Mouse (Mus musculus) myocyte (in vitro differentiated cells): ENCODE measurements around the gene Hfm1. TPM values are rescaled to one million over a fixed set of nuclear protein-coding genes. Genes with fewer than 3 reads are reported as not detected.

Experiments used
- H3K27me3 ChIP-seq: one replicate; pipeline ENCODE4 v1.6.1; 2011; ENCODE audit not compliant: control insufficient read depth, insufficient read depth, insufficient read length
- H3K36me3 ChIP-seq: one replicate; pipeline ENCODE4 v1.6.1; 2011; ENCODE audit not compliant: control insufficient read depth, insufficient read depth
- H3K4me2 ChIP-seq: one replicate; pipeline ENCODE4 v1.6.1; 2011; ENCODE audit warnings: low read depth, control low read depth
- H3K4me3 ChIP-seq: one replicate; pipeline ENCODE4 v1.5.1; 2011; ENCODE audit warnings: mild to moderate bottlenecking, control low read depth, moderate library complexity
- H3K79me2 ChIP-seq: one replicate; pipeline ENCODE4 v1.6.1; 2011; ENCODE audit not compliant: control insufficient read depth, insufficient read depth
- H3ac ChIP-seq: one replicate; pipeline ENCODE4 v1.6.1; 2011; ENCODE audit not compliant: control insufficient read depth, insufficient read length
- CEBPB ChIP-seq: IDR thresholded peaks from 2 replicates; pipeline ENCODE4 v1.6.1; 2011; ENCODE audit warnings: mild to moderate bottlenecking, moderate library complexity; ENCODE audit not compliant: poor library complexity, insufficient read depth, severe bottlenecking
- E2F4 ChIP-seq: IDR thresholded peaks from one replicate; pipeline ENCODE4 v1.6.1; 2011; ENCODE audit warnings: mild to moderate bottlenecking, control low read depth, moderate library complexity; ENCODE audit not compliant: insufficient read depth
- MAX ChIP-seq: IDR thresholded peaks from one replicate; pipeline ENCODE4 v1.6.1; 2011; ENCODE audit warnings: low read depth, mild to moderate bottlenecking, control low read depth
- MYOD1 ChIP-seq, 3 experiments: IDR thresholded peaks; one replicate each; pipeline ENCODE4 v1.6.1; 2011; ENCODE audit warnings: control low read depth in 2 of 3, low read depth in 2 of 3, mild to moderate bottlenecking in 2 of 3, moderate library complexity in 1 of 3; ENCODE audit not compliant: insufficient read length in 2 of 3, control insufficient read depth in 1 of 3
- MYOG ChIP-seq, 3 experiments: IDR thresholded peaks; one replicate each; pipeline ENCODE4 v1.6.1; 2011; ENCODE audit warnings: control low read depth in 2 of 3, low read depth in 2 of 3, mild to moderate bottlenecking in 2 of 3; ENCODE audit not compliant: insufficient read length in 2 of 3, control insufficient read depth in 1 of 3, insufficient read depth in 1 of 3
- POLR2A ChIP-seq: IDR thresholded peaks from one replicate; pipeline ENCODE4 v1.6.1; 2011; ENCODE audit warnings: low read depth, mild to moderate bottlenecking, control low read depth, moderate library complexity; ENCODE audit not compliant: insufficient read length
- POLR2AphosphoS2 ChIP-seq: IDR thresholded peaks from one replicate; pipeline ENCODE4 v1.6.1; 2011; ENCODE audit warnings: low read depth, control low read depth; ENCODE audit not compliant: insufficient read length
- REST ChIP-seq: IDR thresholded peaks from one replicate; pipeline ENCODE4 v1.6.1; 2011; ENCODE audit warnings: mild to moderate bottlenecking, control low read depth, moderate library complexity; ENCODE audit not compliant: insufficient read depth, insufficient read length
- SRF ChIP-seq: IDR thresholded peaks from one replicate; pipeline ENCODE4 v1.6.1; 2011; ENCODE audit warnings: low read depth; ENCODE audit not compliant: control insufficient read depth, insufficient read length
- TCF12 ChIP-seq: IDR thresholded peaks from one replicate; pipeline ENCODE4 v1.6.1; 2011; ENCODE audit warnings: mild to moderate bottlenecking, control low read depth; ENCODE audit not compliant: poor library complexity, insufficient read depth, severe bottlenecking
- TCF3 ChIP-seq: IDR thresholded peaks from one replicate; pipeline ENCODE4 v1.6.1; 2011; ENCODE audit warnings: low read depth, control low read depth; ENCODE audit not compliant: insufficient read length
- USF1 ChIP-seq: IDR thresholded peaks from one replicate; pipeline ENCODE4 v1.6.1; 2011; ENCODE audit warnings: low read depth, mild to moderate bottlenecking, control low read depth, moderate library complexity
- polyA plus RNA-seq: library from polyadenylated mRNA; unstranded; fragments of >200 nt; fragmentation: generic; extraction: Trizol; gene quantifications from one replicate; pipeline ENCODE4 v1.2.1, GENCODE M21; 2012; ENCODE audit warnings: missing spikeins

Hfm1 gene
- polyA plus RNA-seq, 1 experiment: not detected

DNA sequence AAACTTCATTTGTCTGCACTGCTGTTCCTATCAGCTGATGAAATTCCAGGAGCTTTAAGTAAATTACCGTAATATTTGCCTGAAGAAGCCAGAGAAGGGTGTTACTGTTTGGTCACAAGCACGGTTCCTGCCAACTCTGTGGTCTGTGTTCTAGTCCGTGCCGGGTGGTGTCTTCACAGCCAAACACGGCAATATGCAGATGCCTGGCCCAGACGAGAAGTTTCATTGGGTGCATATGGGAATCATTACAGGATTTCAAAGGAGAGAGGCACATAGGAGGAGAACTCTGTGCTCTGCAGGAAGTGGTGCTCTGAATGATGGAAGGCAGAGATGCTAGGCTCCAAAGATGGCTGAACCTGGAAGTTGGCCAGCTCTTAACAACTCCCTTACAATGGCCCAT, 94.7 kb downstream of the Hfm1 start:
- H3K4me3 ChIP-seq: no peak overlapping the region
- peaks cover 5% of the 10 kb centered on the region for H3K27me3 ChIP-seq
- H3ac ChIP-seq: no peak overlapping the region
- no peak overlapping the region for H3K4me2 ChIP-seq
- H3K79me2 ChIP-seq: no peaks in the 10 kb centered on the region
- no peaks in the 10 kb centered on the region for H3K36me3 ChIP-seq
- TF ChIP-seq REST (no peak), MAX (no peak), MYOD1 (IDR thresholded peaks at IDR 0.05; ENCODE audit: control insufficient read depth in 1 of 3, insufficient read length in 2 of 3, low read depth in 2 of 3) (no peak), POLR2A (no peak), MYOG (IDR thresholded peaks at IDR 0.05; ENCODE audit: control insufficient read depth in 1 of 3, insufficient read depth in 1 of 3, insufficient read length in 2 of 3, low read depth in 2 of 3) (no peak), CEBPB (no peak), E2F4 (no peak), POLR2AphosphoS2 (no peak), TCF3 (no peak), USF1 (no peak), TCF12 (no peak), SRF (no peak)

GRCm38 (mm10) chr5:106830775-106831174, 95.3 kb downstream of the Hfm1 start:
- TF ChIP-seq POLR2AphosphoS2 (no peak), REST (no peak), POLR2A (no peak), E2F4 (no peak), CEBPB (no peak), SRF (no peak), TCF12 (no peak), MAX (no peak), USF1 (no peak), MYOG (IDR thresholded peaks at IDR 0.05; ENCODE audit: control insufficient read depth in 1 of 3, insufficient read depth in 1 of 3, insufficient read length in 2 of 3, low read depth in 2 of 3) (no peak), MYOD1 (IDR thresholded peaks at IDR 0.05; ENCODE audit: control insufficient read depth in 1 of 3, insufficient read length in 2 of 3, low read depth in 2 of 3) (no peak), TCF3 (no peak)
- no peak overlapping the region for H3K4me2 ChIP-seq
- no peak overlapping the region for H3ac ChIP-seq
- no peaks in the 10 kb centered on the region for H3K36me3 ChIP-seq
- H3K27me3 ChIP-seq: peaks cover 5% of the 10 kb centered on the region
- H3K79me2 ChIP-seq: no peaks in the 10 kb centered on the region
- no peak overlapping the region for H3K4me3 ChIP-seq

GRCm38 (mm10) chr5:106826740-106827139, 99.4 kb downstream of the Hfm1 start:
- H3K27me3 ChIP-seq: peaks cover 5% of the 10 kb centered on the region
- no peak overlapping the region for H3K4me3 ChIP-seq
- no peaks in the 10 kb centered on the region for H3K36me3 ChIP-seq
- H3ac ChIP-seq: no peak overlapping the region
- no peak overlapping the region for H3K4me2 ChIP-seq
- no peaks in the 10 kb centered on the region for H3K79me2 ChIP-seq
- TF ChIP-seq MAX: no peak
- TF ChIP-seq MYOD1 (IDR thresholded peaks at IDR 0.05; ENCODE audit: control insufficient read depth in 1 of 3, insufficient read length in 2 of 3, low read depth in 2 of 3): no peak
- no peak for TF ChIP-seq MYOG (IDR thresholded peaks at IDR 0.05; ENCODE audit: control insufficient read depth in 1 of 3, insufficient read depth in 1 of 3, insufficient read length in 2 of 3, low read depth in 2 of 3)
- TF ChIP-seq REST: no peak
- TF ChIP-seq TCF3: no peak
- TF ChIP-seq SRF: no peak
- no peak for TF ChIP-seq POLR2AphosphoS2
- no peak for TF ChIP-seq POLR2A
- TF ChIP-seq E2F4: no peak
- no peak for TF ChIP-seq TCF12
- TF ChIP-seq CEBPB: no peak
- no peak for TF ChIP-seq USF1

DNA sequence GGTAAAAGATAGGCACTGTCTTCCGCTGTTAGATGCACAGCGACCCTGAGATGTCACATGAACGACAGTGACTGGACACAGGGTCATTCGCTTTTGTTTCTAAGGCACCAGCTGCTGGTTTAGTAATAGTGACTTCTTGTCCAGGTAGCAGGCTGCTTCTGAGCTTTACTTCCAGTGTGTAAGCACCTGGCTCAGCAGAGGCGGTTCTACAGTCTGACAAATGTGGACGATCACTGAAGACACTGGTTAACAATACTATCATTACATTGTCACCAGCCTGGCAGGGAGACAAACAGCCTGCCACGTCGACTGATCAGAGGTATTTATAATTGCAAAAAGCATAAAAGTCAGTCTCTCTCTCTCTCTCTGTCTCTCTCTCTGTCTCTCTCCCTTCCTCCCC, 100.1 kb downstream of the Hfm1 start:
- TF ChIP-seq MYOD1 (IDR thresholded peaks at IDR 0.05; ENCODE audit: control insufficient read depth in 1 of 3, insufficient read length in 2 of 3, low read depth in 2 of 3): no peak
- TF ChIP-seq MYOG (IDR thresholded peaks at IDR 0.05; ENCODE audit: control insufficient read depth in 1 of 3, insufficient read depth in 1 of 3, insufficient read length in 2 of 3, low read depth in 2 of 3): no peak
- TF ChIP-seq CEBPB: no peak
- H3K4me2 ChIP-seq: no peak overlapping the region
- no peak overlapping the region for H3K4me3 ChIP-seq
- no peaks in the 10 kb centered on the region for H3K36me3 ChIP-seq
- no peaks in the 10 kb centered on the region for H3K79me2 ChIP-seq
- H3ac ChIP-seq: no peak overlapping the region
- H3K27me3 ChIP-seq: peaks cover 5% of the 10 kb centered on the region

- TF ChIP-seq MAX (no peak), SRF (no peak), REST (no peak), TCF12 (no peak), USF1 (no peak), CEBPB (no peak)
- Histone ChIP-seq H3K79me2 (no peaks in the 10 kb centered on the region), H3ac (no peak overlapping the region), H3K4me3 (no peak overlapping the region), H3K4me2 (no peak overlapping the region), H3K27me3 (peaks cover 5% of the 10 kb centered on the region), H3K36me3 (no peaks in the 10 kb centered on the region)
These were observed 100.7 kb downstream of the Hfm1 start for GRCm38 (mm10) chr5:106825301-106825853.
